In the genomic region with DNA sequence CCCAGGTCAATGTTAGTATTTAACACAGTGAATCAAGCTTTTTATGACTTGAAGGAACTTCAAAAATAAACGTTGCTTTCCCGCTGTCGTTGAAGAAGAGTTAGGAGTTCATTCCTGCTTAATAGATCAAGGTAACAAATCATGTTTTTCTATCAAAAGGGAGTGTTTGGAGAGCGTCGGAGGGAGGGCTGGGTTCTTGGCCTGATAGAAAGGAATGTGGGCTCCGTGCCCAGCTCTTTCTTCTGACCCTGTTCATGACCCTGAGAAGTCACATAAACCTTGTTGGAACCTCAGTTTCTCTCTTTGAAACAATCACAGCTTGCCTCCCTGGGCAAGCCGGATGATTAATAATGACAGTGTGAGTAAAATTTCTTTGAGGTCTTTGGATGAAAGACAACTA, we compare ENCODE assay signal across 22 mouse cellular contexts. TPM values are rescaled to one million over a fixed set of nuclear protein-coding genes. Genes with fewer than 3 reads are reported as not detected.
DNase-seq lines count a peak whose midpoint lies in the region; ATAC-seq and TF ChIP-seq lines count a peak whose summit lies in the region.
"Had no signal": no experiment of that assay in that cellular context is flagged by ENCODE, and none has a peak within 500 bp of the region (broad histone marks: within the 10 kb centered on the region; RNA-seq: fewer than 3 reads in every experiment).

No protein-coding gene starts in this region.

- no peak overlapping the region for H3K4me3 ChIP-seq in kidney, postnatal 0 days (replicated peaks; ENCODE audit: low read depth, low read length)
- no peak overlapping the region for H3K4me3 ChIP-seq in hindbrain, postnatal 0 days (ENCODE audit: low read length)
- H3K4me3 ChIP-seq: embryonic facial prominence, embryonic 10.5 days; heart, adult 2 months; hindbrain, embryonic 15.5 days; limb, embryonic 12.5 days; liver, embryonic 15.5 days; megakaryocyte, embryonic 14.5 days; midbrain, embryonic 15.5 days had no signal

- TF ChIP-seq CTCF in Patski (IDR thresholded peaks at IDR 0.05), result no peak
- no peak for TF ChIP-seq CTCF in kidney, postnatal 0 days (IDR thresholded peaks at IDR 0.05; ENCODE audit: low read depth)
- TF ChIP-seq CTCF in hindbrain, postnatal 0 days (IDR thresholded peaks at IDR 0.05; ENCODE audit: low read depth), result no peak

- H3K9ac ChIP-seq in kidney, postnatal 0 days (ENCODE audit: low read depth, low read length), result no peak overlapping the region
- no peak overlapping the region for H3K9ac ChIP-seq in hindbrain, postnatal 0 days (replicated peaks; ENCODE audit: low read length)
- H3K9ac ChIP-seq: hindbrain, embryonic 15.5 days; limb, embryonic 12.5 days; liver, embryonic 15.5 days; midbrain, embryonic 15.5 days had no signal

- ATAC-seq in Patski, result no peak
- no peak for ATAC-seq in kidney, postnatal 0 days (replicated peaks; ENCODE audit: low FRiP score, low read depth)
- no peak for ATAC-seq in hindbrain, postnatal 0 days
- ATAC-seq: intestine, embryonic 16.5 days; midbrain, embryonic 15.5 days had no signal

- no peaks in the 10 kb centered on the region for H3K27me3 ChIP-seq in Patski
- H3K27me3 ChIP-seq in kidney, postnatal 0 days (ENCODE audit: insufficient read depth, low read length), result no peaks in the 10 kb centered on the region
- H3K27me3 ChIP-seq in hindbrain, postnatal 0 days (ENCODE audit: insufficient read depth, low read length), result 0 out of 2 replicates have a peak, but pooled peaks cover 5% of the 10 kb centered on the region
- H3K27me3 ChIP-seq: hindbrain, embryonic 15.5 days; liver, embryonic 15.5 days; midbrain, embryonic 15.5 days had no signal

- no peaks in the 10 kb centered on the region for H3K36me3 ChIP-seq in kidney, postnatal 0 days (ENCODE audit: insufficient read depth, low read length)
- no peaks in the 10 kb centered on the region for H3K36me3 ChIP-seq in hindbrain, postnatal 0 days (ENCODE audit: insufficient read depth, low read length)
- H3K36me3 ChIP-seq: embryonic facial prominence, embryonic 10.5 days; hindbrain, embryonic 15.5 days; limb, embryonic 12.5 days; liver, embryonic 15.5 days; midbrain, embryonic 15.5 days had no signal

- CTCF ChIA-PET in Patski (lab: Charles Lee), result interaction anchor here (0.7 to 1.2 kb wide), 4 partner anchors 12 to 82 kb away, joined by 3 to 5 read pairs (median 3); no protein-coding TSS in a partner anchor

- no peak overlapping the region for H3K27ac ChIP-seq in kidney, postnatal 0 days
- no peak overlapping the region for H3K27ac ChIP-seq in hindbrain, postnatal 0 days
- H3K27ac ChIP-seq: embryonic facial prominence, embryonic 10.5 days; heart, adult 2 months; hindbrain, embryonic 15.5 days; limb, embryonic 12.5 days; liver, embryonic 15.5 days; midbrain, embryonic 15.5 days had no signal

- H3K9me3 ChIP-seq in kidney, postnatal 0 days (replicated peaks; ENCODE audit: low read length), result no peaks in the 10 kb centered on the region
- H3K9me3 ChIP-seq in hindbrain, postnatal 0 days (ENCODE audit: low read length), result no peaks in the 10 kb centered on the region
- H3K9me3 ChIP-seq: embryonic facial prominence, embryonic 10.5 days; hindbrain, embryonic 15.5 days; limb, embryonic 12.5 days; liver, embryonic 15.5 days; megakaryocyte, embryonic 14.5 days; midbrain, embryonic 15.5 days had no signal

- 3% methylated on average over 7 of the region's 7 CpGs for WGBS in kidney, postnatal 0 days
- 58% methylated on average over 7 of the region's 7 CpGs for WGBS in hindbrain, postnatal 0 days

- H3K4me1 ChIP-seq in kidney, postnatal 0 days (replicated peaks; ENCODE audit: insufficient read depth, low read length), result peaks cover 7% of the 10 kb centered on the region; the same call in 1 of the 2 replicates
- no peaks in the 10 kb centered on the region for H3K4me1 ChIP-seq in hindbrain, postnatal 0 days (ENCODE audit: insufficient read depth, low read length)
- H3K4me1 ChIP-seq: hindbrain, embryonic 15.5 days; liver, embryonic 15.5 days; megakaryocyte, embryonic 14.5 days; midbrain, embryonic 15.5 days had no signal

- in situ Hi-C loops in Patski (cut with MboI; ENCODE audit: low pct_unique_long_range_greater_than_20kb), result no loop called here

- H3K4me2 ChIP-seq in kidney, postnatal 0 days (ENCODE audit: low read length), result no peak overlapping the region
- H3K4me2 ChIP-seq in hindbrain, postnatal 0 days (ENCODE audit: low read depth, low read length), result no peak overlapping the region
- H3K4me2 ChIP-seq: hindbrain, embryonic 15.5 days; limb, embryonic 12.5 days; liver, embryonic 15.5 days; midbrain, embryonic 15.5 days had no signal

- POLR2A ChIA-PET in Patski (lab: Charles Lee), result interaction anchor here (0.6 to 1.2 kb wide), 4 partner anchors 9 to 1089 kb away, joined by 3 to 4 read pairs (median 4); no protein-coding TSS in a partner anchor

- peak; percentile 67 for DNase-seq in Patski (ENCODE audit: low read depth, low spot score)
- peak; percentile 72 for DNase-seq in adrenal gland, adult 2 months
- peak; percentile 59 for DNase-seq in kidney, adult 18-20 months
- peak; percentile 79 for DNase-seq in kidney, postnatal 0 days (ENCODE audit: low spot score)
- no peak for DNase-seq in frontal cortex, postnatal 36 days (ENCODE audit: low spot score in 2 of 2)
- no peak for DNase-seq in frontal cortex, postnatal 14 days (ENCODE audit: low spot score in 2 of 2)
- DNase-seq in hindbrain, postnatal 0 days (ENCODE audit: low spot score), result no peak
- DNase-seq: cerebellum, adult 9-10 months; gastrocnemius, postnatal 25 days; heart, adult 2 months; heart, postnatal 36 days; lung, postnatal 14 days; thymus, postnatal 36 days had no signal

RNA-seq across cellular contexts. Expression of gene Rassf10, which starts 23.1 kb away (rescaled TPM):
- not detected for polyA plus RNA-seq in Patski (2021)
- 1 to 10 TPM; 1.8 to 2.4 TPM for total RNA-seq in adrenal gland, adult 2 months (2021)
- polyA plus RNA-seq in adrenal gland, adult 2 months (2012; rRNA removed), result 1.9 and 2.9 TPM in 2 replicates
- polyA plus RNA-seq in kidney, postnatal 0 days (2015; fragmentation: Nextera tagmentation; extraction: Ambion mirVana), result 19.9 and 20.8 TPM in 2 replicates
- 6.5 and 7.0 TPM in 2 replicates for total RNA-seq in hindbrain, postnatal 0 days (2014; rRNA removed)
- polyA plus RNA-seq in hindbrain, postnatal 0 days (2015; fragmentation: Nextera tagmentation; extraction: Ambion mirVana), result 2.7 and 3.8 TPM in 2 replicates
- total RNA-seq: common myeloid progenitor, adult 5-6 weeks; neutrophil, adult 5-6 weeks had no signal

Comparison
In these comparisons a context has a peak if more than half of its experiments do, and no peak if none do; other contexts are left out.
1. DNase-seq: peak in Patski (single experiment), adrenal gland, adult 2 months (single experiment), kidney, adult 18-20 months (single experiment) and kidney, postnatal 0 days (single experiment); none in frontal cortex, postnatal 36 days (0 of 2), frontal cortex, postnatal 14 days (0 of 2) and hindbrain, postnatal 0 days (single experiment).